Mouse (Mus musculus) forebrain, embryonic 10.5 days (tissue): Measurements from ENCODE around the gene Bak1. TPM values are rescaled to one million over a fixed set of nuclear protein-coding genes. Genes with fewer than 3 reads are reported as not detected.
A peak's percentile ranks its signal among the peaks of the same experiment; 100 is the strongest.

Experiments
- DNase-seq: peaks from one replicate; pipeline ENCODE4 v3.0.0-alpha.2; 2017; ENCODE audit warnings: low spot score; ENCODE audit errors: extremely low spot score
- H3K27ac ChIP-seq: fragments of 300-500 bp; sonication (generic); 2 replicates; pipeline ENCODE4 v1.5.1; 2016; ENCODE audit warnings: mild to moderate bottlenecking
- H3K27me3 ChIP-seq: fragments of 300-500 bp; sonication (generic); 2 replicates; pipeline ENCODE4 v1.6.1; 2016; ENCODE audit warnings: mild to moderate bottlenecking; ENCODE audit not compliant: poor library complexity, severe bottlenecking
- H3K36me3 ChIP-seq: fragments of 300-500 bp; sonication (generic); replicated peaks from 2 replicates; pipeline ENCODE4 v1.6.1; 2016; ENCODE audit warnings: mild to moderate bottlenecking, moderate library complexity
- H3K4me1 ChIP-seq: fragments of 300-500 bp; sonication (generic); 2 replicates; pipeline ENCODE4 v1.6.1; 2016
- H3K4me3 ChIP-seq: fragments of 300-500 bp; sonication (generic); 2 replicates; pipeline ENCODE4 v1.5.1; 2016; ENCODE audit warnings: mild to moderate bottlenecking, moderate library complexity
- H3K9me3 ChIP-seq: fragments of 300-500 bp; sonication (generic); 2 replicates; pipeline ENCODE4 v1.6.1; 2016; ENCODE audit warnings: mild to moderate bottlenecking, moderate library complexity
- WGBS: fragments of 180-500 bp; shearing (Covaris S2); methylation state at CpG from one replicate; pipeline ENCODE4 v1.1.7; 2016; 5-methylcytosine and 5-hydroxymethylcytosine counted together
- polyA plus RNA-seq: library from polyadenylated mRNA; unstranded; fragments of >200 nt; fragmentation: Nextera tagmentation; extraction: Ambion mirVana; gene quantifications from 2 replicates; pipeline ENCODE4 v1.2.1, GENCODE M21; 2016

Bak1 gene
- 3.1 and 3.4 TPM in 2 replicates for polyA plus RNA-seq

- peaks cover 38% of the 10 kb centered on the region for H3K4me1 ChIP-seq
- no peaks in the 10 kb centered on the region for H3K9me3 ChIP-seq
- peak within 1 kb of the TSS; percentile 74 for H3K4me3 ChIP-seq
- no peaks in the 10 kb centered on the region for H3K27me3 ChIP-seq
- H3K36me3 ChIP-seq, result peaks cover 26% of the 10 kb centered on the region
- 69% methylated on average over 3 of the region's 4 CpGs for WGBS
- peak within 1 kb of the TSS; percentile 94 for H3K27ac ChIP-seq
- no peak for DNase-seq
These were observed at the start of gene Bak1 for GRCm38 (mm10) chr17:27028909-27029308. Gene Bak1 (minus strand): TSS chr17:27029009.

GRCm38 (mm10) chr17:27078499-27078898, 49.7 kb upstream of the Bak1 start:
- 86% methylated on average over 6 of the region's 6 CpGs for WGBS
- no peak for DNase-seq
- Histone ChIP-seq H3K4me3 (no peak overlapping the region), H3K27me3 (no peaks in the 10 kb centered on the region), H3K9me3 (peaks cover 7% of the 10 kb centered on the region; the same call in 1 of the 2 replicates), H3K4me1 (peaks cover 38% of the 10 kb centered on the region), H3K27ac (no peak overlapping the region), H3K36me3 (0 out of 2 replicates have a peak, but pooled peaks cover 3% of the 10 kb centered on the region)

GRCm38 (mm10) chr17:27077920-27078319, 49.1 kb upstream of the Bak1 start:
- 82% methylated on average over 6 of the region's 6 CpGs for WGBS
- no peak for DNase-seq
- 0 out of 2 replicates have a peak, but pooled peaks cover 3% of the 10 kb centered on the region for H3K36me3 ChIP-seq
- no peak overlapping the region for H3K4me3 ChIP-seq
- no peaks in the 10 kb centered on the region for H3K27me3 ChIP-seq
- peaks cover 35% of the 10 kb centered on the region for H3K4me1 ChIP-seq
- peaks cover 7% of the 10 kb centered on the region; the same call in 1 of the 2 replicates for H3K9me3 ChIP-seq
- no peak overlapping the region for H3K27ac ChIP-seq

DNA sequence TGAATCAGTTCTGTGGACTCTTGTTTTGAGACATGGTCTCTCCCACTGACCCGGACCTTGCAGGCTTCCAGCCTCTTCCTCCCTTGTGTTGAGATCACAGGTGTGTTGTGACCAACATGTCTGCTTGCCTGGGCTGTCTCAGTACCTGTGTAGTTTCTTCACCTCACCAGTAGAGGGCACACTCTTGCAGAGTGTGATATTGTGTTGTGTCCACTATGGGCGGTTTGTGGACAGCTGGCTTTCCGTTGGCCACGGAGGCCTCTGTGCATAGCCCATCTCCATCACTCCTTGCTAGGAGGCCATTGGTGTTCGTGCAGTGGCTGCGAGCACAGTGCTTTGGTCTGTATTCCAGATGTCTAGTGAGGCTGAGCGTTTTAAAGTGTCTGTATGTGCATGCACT, 48.3 kb upstream of the Bak1 start:
- H3K36me3 ChIP-seq, result 0 out of 2 replicates have a peak, but pooled peaks cover 3% of the 10 kb centered on the region
- peaks cover 35% of the 10 kb centered on the region for H3K4me1 ChIP-seq
- no peak for DNase-seq
- 94% methylated on average over 7 of the region's 7 CpGs for WGBS
- H3K4me3 ChIP-seq, result no peak overlapping the region
- H3K27me3 ChIP-seq, result no peaks in the 10 kb centered on the region
- no peak overlapping the region for H3K27ac ChIP-seq
- H3K9me3 ChIP-seq, result peaks cover 7% of the 10 kb centered on the region; the same call in 1 of the 2 replicates

DNA sequence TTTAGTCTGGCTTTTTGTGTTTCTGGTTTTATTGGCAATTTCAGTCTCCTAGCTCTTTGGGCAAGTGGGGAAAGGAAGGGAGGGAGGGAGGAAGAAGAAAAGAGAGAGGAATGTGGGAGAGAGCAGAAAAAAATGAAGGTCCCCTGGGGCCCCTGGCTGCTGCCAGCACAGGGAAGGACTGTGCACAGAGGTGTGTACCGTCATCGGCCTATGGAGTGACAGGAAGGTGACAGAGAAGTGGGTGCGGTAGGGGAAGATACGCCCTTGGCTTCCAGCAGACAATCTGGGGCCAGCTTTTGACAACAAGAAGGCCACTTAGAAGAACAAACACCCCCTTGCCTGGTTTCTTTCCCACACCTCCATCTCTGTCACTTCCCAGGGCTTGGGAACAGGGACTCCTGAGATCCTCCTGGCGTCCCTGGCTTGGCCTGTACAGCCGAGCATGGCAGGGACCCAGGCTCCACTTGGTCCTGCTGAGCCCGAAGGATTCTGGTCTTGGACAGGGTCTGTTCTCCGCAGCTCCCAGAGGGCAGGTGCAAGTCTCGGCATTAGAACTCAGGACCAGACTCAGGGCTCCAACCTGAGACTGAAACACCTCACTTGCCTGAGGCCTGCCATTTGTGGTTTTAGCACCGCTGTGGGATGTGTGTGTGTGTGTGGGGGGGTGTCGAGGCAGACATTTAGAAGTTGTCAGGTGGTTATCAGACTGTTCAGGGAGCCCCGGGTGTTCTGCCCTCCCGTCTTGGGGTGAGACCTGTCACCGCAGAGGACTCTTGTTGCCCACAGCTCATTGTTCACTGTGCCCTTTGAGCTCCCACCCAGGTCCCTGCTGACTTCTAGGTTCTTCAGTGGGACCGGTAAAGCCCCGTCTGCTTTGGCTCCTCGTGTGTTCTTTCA, 46.3 kb upstream of the Bak1 start:
- Histone ChIP-seq H3K27me3 (no peaks in the 10 kb centered on the region), H3K4me3 (no peak overlapping the region), H3K36me3 (0 out of 2 replicates have a peak, but pooled peaks cover 3% of the 10 kb centered on the region), H3K27ac (0 out of 2 replicates have a peak overlapping the region, but pooled peaks have one; percentile 6), H3K9me3 (peaks cover 7% of the 10 kb centered on the region; the same call in 1 of the 2 replicates), H3K4me1 (peaks cover 18% of the 10 kb centered on the region)
- DNase-seq, result no peak
- 85% methylated on average over 17 of the region's 17 CpGs for WGBS

- 0 out of 2 replicates have a peak, but pooled peaks cover 3% of the 10 kb centered on the region for H3K36me3 ChIP-seq
- no peaks in the 10 kb centered on the region for H3K27me3 ChIP-seq
- no peak for DNase-seq
- 76% methylated on average over 6 of the region's 6 CpGs for WGBS
- H3K9me3 ChIP-seq, result peaks cover 7% of the 10 kb centered on the region; the same call in 1 of the 2 replicates
- H3K4me1 ChIP-seq, result peaks cover 21% of the 10 kb centered on the region
- no peak overlapping the region for H3K4me3 ChIP-seq
- peak overlapping the region; percentile 42 for H3K27ac ChIP-seq
These were observed 45.4 kb upstream of the Bak1 start for GRCm38 (mm10) chr17:27074236-27074635.

- peaks cover 23% of the 10 kb centered on the region for H3K4me1 ChIP-seq
- 87% methylated on average over 9 of the region's 9 CpGs for WGBS
- H3K36me3 ChIP-seq, result 0 out of 2 replicates have a peak, but pooled peaks cover 3% of the 10 kb centered on the region
- no peak overlapping the region for H3K4me3 ChIP-seq
- peak overlapping the region; percentile 42 for H3K27ac ChIP-seq
- DNase-seq, result no peak
- H3K9me3 ChIP-seq, result peaks cover 7% of the 10 kb centered on the region; the same call in 1 of the 2 replicates
- no peaks in the 10 kb centered on the region for H3K27me3 ChIP-seq
These were observed 45.0 kb upstream of the Bak1 start for GRCm38 (mm10) chr17:27073778-27074177.

- no peaks in the 10 kb centered on the region for H3K27me3 ChIP-seq
- H3K4me1 ChIP-seq, result peaks cover 23% of the 10 kb centered on the region
- H3K4me3 ChIP-seq, result no peak overlapping the region
- no peak for DNase-seq
- H3K9me3 ChIP-seq, result peaks cover 7% of the 10 kb centered on the region; the same call in 1 of the 2 replicates
- no peak overlapping the region for H3K27ac ChIP-seq
- H3K36me3 ChIP-seq, result 0 out of 2 replicates have a peak, but pooled peaks cover 3% of the 10 kb centered on the region
- WGBS, result 82% methylated on average over 5 of the region's 5 CpGs
These were observed 44.3 kb upstream of the Bak1 start for GRCm38 (mm10) chr17:27073126-27073525.

- Histone ChIP-seq H3K4me3 (no peak overlapping the region), H3K4me1 (peaks cover 23% of the 10 kb centered on the region), H3K9me3 (no peaks in the 10 kb centered on the region), H3K36me3 (0 out of 2 replicates have a peak, but pooled peaks cover under 1% of the 10 kb centered on the region), H3K27me3 (no peaks in the 10 kb centered on the region), H3K27ac (no peak overlapping the region)
- no peak for DNase-seq
- WGBS, result 94% methylated on average over 8 of the region's 8 CpGs
These were observed 43.6 kb upstream of the Bak1 start for GRCm38 (mm10) chr17:27072363-27072762.

DNA sequence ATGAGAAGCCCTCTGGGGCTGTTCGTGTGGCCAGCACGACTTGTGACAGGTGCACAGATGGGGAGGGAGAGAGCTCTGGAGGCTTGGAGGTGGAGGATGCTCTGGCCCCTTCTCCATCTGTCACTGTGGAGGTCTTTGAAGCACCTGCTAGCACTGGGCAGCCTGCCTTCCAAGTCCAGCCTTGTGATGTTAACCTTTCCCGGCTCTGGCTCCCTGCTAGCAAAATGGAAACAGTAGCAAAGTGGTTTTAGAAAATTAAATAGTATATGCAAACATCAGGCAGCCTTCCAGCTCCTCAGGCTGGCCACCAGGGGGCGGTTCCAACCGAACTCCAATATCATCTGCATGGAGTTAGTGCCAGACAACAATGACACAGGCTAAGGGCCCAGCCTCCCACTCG, 42.8 kb upstream of the Bak1 start:
- Histone ChIP-seq H3K27me3 (no peaks in the 10 kb centered on the region), H3K4me1 (peaks cover 23% of the 10 kb centered on the region), H3K4me3 (no peak overlapping the region), H3K27ac (no peak overlapping the region), H3K9me3 (no peaks in the 10 kb centered on the region), H3K36me3 (no peaks in the 10 kb centered on the region)
- DNase-seq, result peak; percentile 45
- WGBS, result 46% methylated on average over 6 of the region's 6 CpGs

- 96% methylated on average over 7 of the region's 7 CpGs for WGBS
- H3K4me3 ChIP-seq, result no peak overlapping the region
These were observed 42.1 kb upstream of the Bak1 start for GRCm38 (mm10) chr17:27070913-27071312.

GRCm38 (mm10) chr17:27069071-27069470, 40.3 kb upstream of the Bak1 start:
- Histone ChIP-seq H3K4me3 (no peak overlapping the region), H3K27ac (0 out of 2 replicates have a peak overlapping the region, but pooled peaks have one; percentile 0), H3K4me1 (peaks cover 20% of the 10 kb centered on the region), H3K36me3 (no peaks in the 10 kb centered on the region), H3K9me3 (no peaks in the 10 kb centered on the region), H3K27me3 (no peaks in the 10 kb centered on the region)
- DNase-seq, result no peak
- 77% methylated on average over 5 of the region's 5 CpGs for WGBS

More at GRCm38 (mm10) chr17:27070913-27071312, 42.1 kb upstream of the Bak1 start:
- Histone ChIP-seq H3K36me3 (no peaks in the 10 kb centered on the region), H3K27me3 (no peaks in the 10 kb centered on the region), H3K4me1 (peaks cover 24% of the 10 kb centered on the region), H3K9me3 (no peaks in the 10 kb centered on the region), H3K27ac (no peak overlapping the region)
- no peak for DNase-seq

DNA sequence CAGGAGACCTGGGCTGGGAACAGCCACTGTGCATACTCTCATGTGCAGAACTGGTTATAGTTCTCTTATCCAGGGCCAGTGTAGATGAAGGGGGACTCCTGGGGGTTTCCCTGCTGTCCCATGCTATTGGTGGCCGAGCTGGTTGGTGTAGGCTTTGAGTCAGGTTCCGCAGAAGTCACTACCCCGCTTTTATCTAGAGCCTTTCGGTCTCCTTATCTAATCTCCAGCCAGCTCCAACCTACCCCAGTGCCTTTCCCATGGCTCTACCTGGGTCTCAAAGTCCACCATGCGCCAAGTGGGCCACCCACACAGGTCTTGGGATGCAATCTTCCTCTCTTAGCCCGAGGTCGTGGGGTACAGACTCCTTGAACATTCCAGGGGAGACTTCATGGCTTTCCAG, 37.3 kb upstream of the Bak1 start:
- H3K4me1 ChIP-seq, result peaks cover 25% of the 10 kb centered on the region
- DNase-seq, result no peak
- WGBS, result 81% methylated on average over 7 of the region's 7 CpGs
- no peaks in the 10 kb centered on the region for H3K27me3 ChIP-seq
- no peak overlapping the region for H3K4me3 ChIP-seq
- H3K9me3 ChIP-seq, result no peaks in the 10 kb centered on the region
- H3K36me3 ChIP-seq, result no peaks in the 10 kb centered on the region
- no peak overlapping the region for H3K27ac ChIP-seq
